8 mouse cellular contexts compared by ENCODE assay signal in genomic region chr9:48161505-48162192, GRCm38 (mm10). TPM values are rescaled to one million over a fixed set of nuclear protein-coding genes. Genes with fewer than 3 reads are reported as not detected.
A peak's percentile ranks its signal among the peaks of the same experiment; 100 is the strongest.
DNase-seq lines count a peak whose midpoint lies in the region; ATAC-seq and TF ChIP-seq lines count a peak whose summit lies in the region.

TSS of gene Nxpe4 (plus strand) at chr9:48162023.

- peak; percentile 4 for DNase-seq in thymus, adult 2 months
- no peak for DNase-seq in thymus, adult 18-20 months
- peak; percentile 65 for DNase-seq in embryo, embryonic 11.5 days (ENCODE audit: low read depth, low spot score)
- peak; percentile 26 for DNase-seq in gastrocnemius, postnatal 25 days
- peak; percentile 91 to 96 for DNase-seq in left cerebral cortex, postnatal 25 days (ENCODE audit: low spot score in 2 of 2)
- peak; percentile 80 to 89 for DNase-seq in right cerebral cortex, postnatal 36 days (ENCODE audit: low spot score in 2 of 2)

- 34% methylated on average over 12 of the region's 12 CpGs for WGBS in thymus, adult 2 months
- WGBS in intestine, postnatal 0 days, result 32% methylated on average over 12 of the region's 12 CpGs

- no peaks in the 10 kb centered on the region for H3K36me3 ChIP-seq in thymus, adult 2 months (ENCODE audit: control insufficient read depth, insufficient read depth, low read length)
- no peaks in the 10 kb centered on the region for H3K36me3 ChIP-seq in intestine, postnatal 0 days (ENCODE audit: control insufficient read depth, insufficient read depth)

- intact Hi-C loops in left cerebral cortex, postnatal 25 days (cut with DNase I), result no loop called here

- no peaks in the 10 kb centered on the region for H3K4me1 ChIP-seq in thymus, adult 2 months (replicated peaks; ENCODE audit: control insufficient read depth, insufficient read depth, low read length)
- no peaks in the 10 kb centered on the region for H3K4me1 ChIP-seq in intestine, postnatal 0 days (replicated peaks; ENCODE audit: control insufficient read depth, insufficient read depth, low read length)

- ATAC-seq in intestine, postnatal 0 days, result no peak
- ATAC-seq in megakaryocyte-erythroid progenitor cell, adult 5-6 weeks (replicated peaks; ENCODE audit: low FRiP score, low TSS enrichment, poor library complexity, severe bottlenecking), result no peak

- no peaks in the 10 kb centered on the region for H3K9me3 ChIP-seq in intestine, postnatal 0 days (ENCODE audit: control insufficient read depth)

- no peak within 1 kb of the TSS for H3K4me3 ChIP-seq in thymus, adult 2 months (ENCODE audit: control insufficient read depth, insufficient read depth, low read length)
- H3K4me3 ChIP-seq in intestine, postnatal 0 days (ENCODE audit: low read depth, low read length), result peak within 1 kb of the TSS; percentile 30

- no peak within 1 kb of the TSS for H3K27ac ChIP-seq in thymus, adult 2 months (ENCODE audit: control insufficient read depth, insufficient read depth, low read length)
- H3K27ac ChIP-seq in intestine, postnatal 0 days (ENCODE audit: low read depth, low read length), result no peak within 1 kb of the TSS

- TF ChIP-seq POLR2A in thymus, adult 2 months (IDR thresholded peaks at IDR 0.05; ENCODE audit: control insufficient read depth, extremely low read depth, insufficient read depth, low read length, poor library complexity), result no peak

- H3K4me2 ChIP-seq in intestine, postnatal 0 days (replicated peaks; ENCODE audit: low read depth), result peak within 1 kb of the TSS; percentile 52

- no peaks in the 10 kb centered on the region for H3K27me3 ChIP-seq in thymus, adult 2 months (ENCODE audit: control insufficient read depth, insufficient read depth, low read length)
- no peaks in the 10 kb centered on the region for H3K27me3 ChIP-seq in intestine, postnatal 0 days (replicated peaks; ENCODE audit: control insufficient read depth, insufficient read depth, low read length)

- H3K9ac ChIP-seq in intestine, postnatal 0 days (ENCODE audit: low read depth, low read length), result no peak within 1 kb of the TSS

- TF ChIP-seq CTCF in thymus, adult 2 months (IDR thresholded peaks at IDR 0.05; ENCODE audit: borderline replicate concordance, control insufficient read depth, extremely low read depth, insufficient read depth, low read length, poor library complexity), result no peak
- TF ChIP-seq CTCF in intestine, postnatal 0 days (IDR thresholded peaks at IDR 0.05; ENCODE audit: low read depth), result peak; percentile 60

RNA-seq across cellular contexts. Expression of gene Nxpe4, which starts in this region (rescaled TPM):
- polyA plus RNA-seq in thymus, adult 2 months (2012; rRNA removed), result 0.54 TPM in 2 replicates
- 1 to 10 TPM; 2.9 to 3.1 TPM for total RNA-seq in gastrocnemius, postnatal 25 days (2021)
- polyA plus RNA-seq in intestine, postnatal 0 days (2015; fragmentation: Nextera tagmentation; extraction: Ambion mirVana), result 2.0 and 2.8 TPM in 2 replicates
- 1 to 10 TPM; 9.7 to 10.0 TPM for total RNA-seq in left cerebral cortex, postnatal 25 days (2021)
- total RNA-seq in megakaryocyte-erythroid progenitor cell, adult 5-6 weeks (2014; fragmentation: Nextera tagmentation), result 17.6 and 22.7 TPM in 2 replicates
- 11.2 and 13.5 TPM in 2 replicates for total RNA-seq in megakaryocyte-erythroid progenitor cell, adult 5-6 weeks (2017)

Comparison
In these comparisons a context has a peak if more than half of its experiments do, and no peak if none do; other contexts are left out.
1. Peak in DNase-seq in thymus, adult 2 months; RNA of the gene not detected or under 1 TPM.
2. DNase-seq: peak in embryo, embryonic 11.5 days (single experiment), gastrocnemius, postnatal 25 days (single experiment), left cerebral cortex, postnatal 25 days (2 of 2) and right cerebral cortex, postnatal 36 days (2 of 2); none in thymus, adult 18-20 months (0 of 2).